Comparison of ENCODE assay signal across 10 mouse cellular contexts in the genomic region with DNA sequence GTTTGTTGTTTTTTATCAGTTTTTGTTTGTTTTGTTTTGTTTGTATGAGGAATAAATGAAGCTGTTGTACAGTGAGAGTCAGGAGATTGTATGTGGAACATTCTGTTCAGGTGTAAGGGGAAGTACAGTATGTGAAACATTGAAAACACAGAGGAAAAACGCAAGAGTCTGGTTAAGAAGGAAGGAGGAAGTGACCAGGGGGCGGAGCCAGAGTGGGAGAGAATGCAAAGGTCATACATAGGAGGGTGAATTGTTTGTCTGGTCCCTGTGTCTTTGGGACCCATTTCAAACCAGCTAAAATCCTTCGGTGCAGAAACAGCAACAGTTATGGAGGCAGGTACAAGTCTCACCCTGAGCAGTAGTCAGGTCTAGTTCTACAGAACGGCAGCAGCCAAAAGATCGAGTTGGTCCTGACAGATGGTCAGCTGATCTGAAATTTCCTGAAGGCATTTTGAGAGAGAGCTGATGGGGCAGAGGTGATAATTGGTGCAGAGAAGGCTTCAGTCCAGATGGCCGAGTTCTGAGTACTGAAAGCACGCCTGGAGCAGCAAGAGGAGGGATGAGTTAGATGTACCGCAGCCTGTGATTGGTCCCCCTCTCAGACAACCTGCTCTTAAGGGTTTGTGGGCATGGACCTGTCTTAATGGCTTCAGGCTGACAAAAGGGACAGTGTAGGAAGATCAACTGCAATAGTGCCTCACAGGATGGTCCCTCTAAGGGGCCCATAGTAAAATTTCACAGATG.
DNase-seq lines count a peak whose midpoint lies in the region; ATAC-seq and TF ChIP-seq lines count a peak whose summit lies in the region.
"Had no signal": no experiment of that assay in that cellular context is flagged by ENCODE, and none has a peak within 500 bp of the region (broad histone marks: within the 10 kb centered on the region; RNA-seq: fewer than 3 reads in every experiment).

No protein-coding gene starts in this region.

- H3K27ac ChIP-seq in liver, postnatal 0 days (ENCODE audit: low read depth) = no peak overlapping the region
- H3K27ac ChIP-seq in liver, embryonic 11.5 days (ENCODE audit: low read depth, low read length) = no peak overlapping the region
- H3K27ac ChIP-seq in cerebellum, adult 2 months (ENCODE audit: insufficient read depth, low read length) = no peak overlapping the region
- no peak overlapping the region for H3K27ac ChIP-seq in embryonic facial prominence, embryonic 10.5 days (replicated peaks)
- H3K27ac ChIP-seq: limb, embryonic 10.5 days had no signal

- peak; percentile 22 for DNase-seq in liver, postnatal 0 days
- no peak for DNase-seq in liver, embryonic 11.5 days (ENCODE audit: low spot score)
- DNase-seq in cerebellum, adult 2 months = peak; percentile 25 to 52
- DNase-seq in embryonic facial prominence, embryonic 10.5 days (ENCODE audit: low spot score) = no peak
- DNase-seq in left cerebral cortex, postnatal 25 days (ENCODE audit: low spot score in 2 of 2) = no peak
- DNase-seq: heart, postnatal 4 days; kidney, postnatal 10 days had no signal

- H3K36me3 ChIP-seq in liver, postnatal 0 days (replicated peaks; ENCODE audit: insufficient read depth, low read length) = no peaks in the 10 kb centered on the region
- H3K36me3 ChIP-seq in liver, embryonic 11.5 days (ENCODE audit: control insufficient read depth, insufficient read depth, low read length) = no peaks in the 10 kb centered on the region
- H3K36me3 ChIP-seq in embryonic facial prominence, embryonic 10.5 days (replicated peaks) = no peaks in the 10 kb centered on the region
- H3K36me3 ChIP-seq: limb, embryonic 10.5 days had no signal

- H3K9ac ChIP-seq in liver, postnatal 0 days (replicated peaks) = no peak overlapping the region
- no peak overlapping the region for H3K9ac ChIP-seq in liver, embryonic 11.5 days (ENCODE audit: low read depth, low read length)

- WGBS in liver, postnatal 0 days (ENCODE audit: insufficient replicate concordance) = 67% methylated on average over 8 of the region's 8 CpGs
- 72% methylated on average over 8 of the region's 8 CpGs for WGBS in liver, embryonic 11.5 days
- WGBS in cerebellum, adult 2 months = 48% methylated on average over 8 of the region's 8 CpGs
- 76% methylated on average over 8 of the region's 8 CpGs for WGBS in embryonic facial prominence, embryonic 10.5 days

- H3K4me3 ChIP-seq in liver, postnatal 0 days (ENCODE audit: low read depth, low read length) = no peak overlapping the region
- no peak overlapping the region for H3K4me3 ChIP-seq in liver, embryonic 11.5 days (ENCODE audit: low read depth, low read length)
- H3K4me3 ChIP-seq in cerebellum, adult 2 months (replicated peaks; ENCODE audit: insufficient read depth, low read depth, low read length) = no peak overlapping the region
- no peak overlapping the region for H3K4me3 ChIP-seq in embryonic facial prominence, embryonic 10.5 days
- H3K4me3 ChIP-seq: limb, embryonic 10.5 days had no signal

- no peak for TF ChIP-seq POLR2A in cerebellum, adult 2 months (IDR thresholded peaks at IDR 0.05; ENCODE audit: borderline replicate concordance, insufficient read depth, low read length)

- H3K9me3 ChIP-seq in liver, postnatal 0 days (ENCODE audit: low read length) = 0 out of 2 replicates have a peak, but pooled peaks cover 3% of the 10 kb centered on the region
- no peaks in the 10 kb centered on the region for H3K9me3 ChIP-seq in liver, embryonic 11.5 days (ENCODE audit: control insufficient read depth, low read length)
- no peaks in the 10 kb centered on the region for H3K9me3 ChIP-seq in embryonic facial prominence, embryonic 10.5 days
- H3K9me3 ChIP-seq: limb, embryonic 10.5 days had no signal

- intact Hi-C loops in left cerebral cortex, postnatal 25 days (cut with DNase I) = no loop called here

- no peak for TF ChIP-seq EP300 in liver, postnatal 0 days (IDR thresholded peaks at IDR 0.05; ENCODE audit: low read depth)

- H3K4me2 ChIP-seq in liver, postnatal 0 days (ENCODE audit: low read depth, low read length) = no peak overlapping the region
- no peak overlapping the region for H3K4me2 ChIP-seq in liver, embryonic 11.5 days

- ATAC-seq in liver, postnatal 0 days = peak; percentile 57
- no peak for ATAC-seq in liver, embryonic 11.5 days (replicated peaks; ENCODE audit: low FRiP score)
- ATAC-seq in hematopoietic stem cell, adult 5-6 weeks (replicated peaks in 1 of 2; ENCODE audit: insufficient read depth in 1 of 2, low FRiP score in 2 of 2, low TSS enrichment in 1 of 2, low read depth in 1 of 2, poor library complexity in 2 of 2, severe bottlenecking in 2 of 2) = peak; percentile 3 to 51; a peak in 1 of 4 replicates
- ATAC-seq in neutrophil, adult 5-6 weeks (ENCODE audit: extremely low read depth, insufficient number of reproducible peaks, low FRiP score, poor library complexity, severe bottlenecking) = peak; percentile 79

- TF ChIP-seq CTCF in liver, postnatal 0 days (IDR thresholded peaks at IDR 0.05; ENCODE audit: low read depth) = no peak
- no peak for TF ChIP-seq CTCF in cerebellum, adult 2 months (IDR thresholded peaks at IDR 0.05; ENCODE audit: borderline replicate concordance, insufficient read depth, low read depth, low read length)

- H3K27me3 ChIP-seq in liver, postnatal 0 days (ENCODE audit: insufficient read depth, low read length) = no peaks in the 10 kb centered on the region
- no peaks in the 10 kb centered on the region for H3K27me3 ChIP-seq in liver, embryonic 11.5 days (replicated peaks; ENCODE audit: control insufficient read depth, insufficient read depth, low read length)
- H3K27me3 ChIP-seq in cerebellum, adult 2 months (ENCODE audit: control insufficient read depth, insufficient read depth, low read length) = no peaks in the 10 kb centered on the region
- no peaks in the 10 kb centered on the region for H3K27me3 ChIP-seq in embryonic facial prominence, embryonic 10.5 days (replicated peaks; ENCODE audit: low read depth, poor library complexity, severe bottlenecking)

- H3K4me1 ChIP-seq in liver, postnatal 0 days (ENCODE audit: insufficient read depth) = no peaks in the 10 kb centered on the region
- no peaks in the 10 kb centered on the region for H3K4me1 ChIP-seq in liver, embryonic 11.5 days (replicated peaks; ENCODE audit: control insufficient read depth, insufficient read depth, low read length)
- 0 out of 2 replicates have a peak, but pooled peaks cover 3% of the 10 kb centered on the region for H3K4me1 ChIP-seq in cerebellum, adult 2 months (ENCODE audit: control insufficient read depth, insufficient read depth, low read length)
- H3K4me1 ChIP-seq in embryonic facial prominence, embryonic 10.5 days = no peaks in the 10 kb centered on the region
- H3K4me1 ChIP-seq: limb, embryonic 10.5 days had no signal

Comparison
In these comparisons a context has a peak if more than half of its experiments do, and no peak if none do; other contexts are left out.
1. DNase-seq: peak in liver, postnatal 0 days (single experiment) and cerebellum, adult 2 months (2 of 2); none in liver, embryonic 11.5 days (single experiment), embryonic facial prominence, embryonic 10.5 days (single experiment) and left cerebral cortex, postnatal 25 days (0 of 2).